8 mouse cellular contexts compared by ENCODE assay signal in the genomic region with DNA sequence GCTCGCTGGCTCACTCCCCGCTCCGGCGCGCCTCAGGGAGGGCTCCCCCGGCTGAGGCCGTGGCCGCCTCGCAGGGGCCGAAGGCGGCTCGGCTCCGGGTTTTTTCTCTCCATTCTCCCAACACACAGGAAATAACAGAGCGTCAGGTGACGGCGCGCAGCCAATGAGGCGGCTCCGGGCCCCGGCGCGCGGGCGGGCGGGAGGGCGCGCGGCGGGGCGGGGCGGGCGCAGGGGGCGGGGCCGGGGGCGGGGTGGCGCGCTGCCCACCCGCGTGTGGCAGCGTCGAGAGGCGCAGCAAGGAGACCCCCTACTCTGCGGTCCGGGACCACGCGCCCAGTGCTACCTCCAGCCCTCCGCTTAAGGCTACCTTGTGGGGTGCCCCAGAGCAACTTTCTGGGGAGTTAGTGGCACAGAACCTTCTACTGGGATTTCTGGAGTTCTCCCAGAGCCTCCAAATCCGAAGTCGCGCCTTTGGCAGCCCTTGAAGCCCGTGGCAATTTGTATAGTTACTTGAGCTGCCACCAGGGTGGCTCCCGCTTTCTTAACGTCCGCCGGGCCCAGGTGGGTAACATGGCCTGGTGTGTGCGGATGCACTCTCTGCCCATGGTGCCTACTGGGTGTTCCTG.
DNase-seq lines count a peak whose midpoint lies in the region; ATAC-seq and TF ChIP-seq lines count a peak whose summit lies in the region.

No protein-coding gene starts in this region.

- H3K4me1 ChIP-seq in cortical plate, adult 2 months (ENCODE audit: control insufficient read depth, insufficient read depth, low read length) = peaks cover 7% of the 10 kb centered on the region; the same call in 1 of the 2 replicates
- peaks cover 54% of the 10 kb centered on the region for H3K4me1 ChIP-seq in limb, embryonic 13.5 days
- peaks cover 57% of the 10 kb centered on the region for H3K4me1 ChIP-seq in midbrain, embryonic 14.5 days (ENCODE audit: control insufficient read depth, insufficient read depth, low read length)

- no peaks in the 10 kb centered on the region for H3K27me3 ChIP-seq in limb, embryonic 13.5 days
- no peaks in the 10 kb centered on the region; the same call in 1 of the 2 replicates for H3K27me3 ChIP-seq in midbrain, embryonic 14.5 days (ENCODE audit: control insufficient read depth, insufficient read depth, low read length)

- peak overlapping the region; percentile 89 for H3K9ac ChIP-seq in limb, embryonic 13.5 days
- H3K9ac ChIP-seq in midbrain, embryonic 14.5 days (replicated peaks; ENCODE audit: low read length) = peak overlapping the region; percentile 92

- no peaks in the 10 kb centered on the region for H3K9me3 ChIP-seq in limb, embryonic 13.5 days
- no peaks in the 10 kb centered on the region for H3K9me3 ChIP-seq in midbrain, embryonic 14.5 days (ENCODE audit: control insufficient read depth, low read length)

- peak overlapping the region; percentile 68; the same call in 1 of the 2 replicates for H3K27ac ChIP-seq in cortical plate, adult 2 months (ENCODE audit: insufficient read depth, low read length)
- H3K27ac ChIP-seq in limb, embryonic 13.5 days = peak overlapping the region; percentile 94
- peak overlapping the region; percentile 94 for H3K27ac ChIP-seq in midbrain, embryonic 14.5 days (replicated peaks; ENCODE audit: low read depth, low read length)

- TF ChIP-seq POLR2A in cortical plate, adult 2 months (IDR thresholded peaks at IDR 0.05; ENCODE audit: extremely low read depth, insufficient read depth, low read length) = peak; percentile 38; the same call in 1 of the 2 replicates

- peak overlapping the region; percentile 61 for H3K4me3 ChIP-seq in cortical plate, adult 2 months (ENCODE audit: insufficient read depth, low read length)
- H3K4me3 ChIP-seq in limb, embryonic 13.5 days = peak overlapping the region; percentile 98
- peak overlapping the region; percentile 95 for H3K4me3 ChIP-seq in midbrain, embryonic 14.5 days (replicated peaks; ENCODE audit: low read depth, low read length)

- WGBS in limb, embryonic 13.5 days = under 1% methylated on average over 20 of the region's 56 CpGs
- WGBS in midbrain, embryonic 14.5 days = under 1% methylated on average over 42 of the region's 56 CpGs

- peak overlapping the region; percentile 94 for H3K4me2 ChIP-seq in limb, embryonic 13.5 days (replicated peaks)
- H3K4me2 ChIP-seq in midbrain, embryonic 14.5 days (ENCODE audit: low read length) = peak overlapping the region; percentile 93

- peak; percentile 72 for ATAC-seq in inflammation-experienced regulatory T-cells, adult 6 months
- ATAC-seq in limb, embryonic 13.5 days (ENCODE audit: low FRiP score, low read depth) = peak; percentile 92
- peak; percentile 89 for ATAC-seq in midbrain, embryonic 14.5 days (ENCODE audit: low FRiP score, low TSS enrichment)

- no peaks in the 10 kb centered on the region for H3K36me3 ChIP-seq in limb, embryonic 13.5 days
- H3K36me3 ChIP-seq in midbrain, embryonic 14.5 days (ENCODE audit: control insufficient read depth, insufficient read depth, low read length) = no peaks in the 10 kb centered on the region

- DNase-seq in layer of hippocampus, adult 11-12 months (ENCODE audit: low spot score) = peak; percentile 84
- no peak for DNase-seq in layer of hippocampus, adult 9-10 months (ENCODE audit: low spot score)
- peak; percentile 86 for DNase-seq in gastrocnemius, postnatal 14 days
- DNase-seq in midbrain, embryonic 14.5 days = peak; percentile 92
- peak; percentile 71 for DNase-seq in spleen, adult 12 weeks (ENCODE audit: low spot score)

- TF ChIP-seq CTCF in cortical plate, adult 2 months (IDR thresholded peaks at IDR 0.05; ENCODE audit: extremely low read depth, insufficient read depth, low read length) = no peak

- intact Hi-C loops in gastrocnemius, postnatal 14 days (cut with DNase I; ENCODE audit: low total_unique reads) = no loop called here
